In the genomic region with DNA sequence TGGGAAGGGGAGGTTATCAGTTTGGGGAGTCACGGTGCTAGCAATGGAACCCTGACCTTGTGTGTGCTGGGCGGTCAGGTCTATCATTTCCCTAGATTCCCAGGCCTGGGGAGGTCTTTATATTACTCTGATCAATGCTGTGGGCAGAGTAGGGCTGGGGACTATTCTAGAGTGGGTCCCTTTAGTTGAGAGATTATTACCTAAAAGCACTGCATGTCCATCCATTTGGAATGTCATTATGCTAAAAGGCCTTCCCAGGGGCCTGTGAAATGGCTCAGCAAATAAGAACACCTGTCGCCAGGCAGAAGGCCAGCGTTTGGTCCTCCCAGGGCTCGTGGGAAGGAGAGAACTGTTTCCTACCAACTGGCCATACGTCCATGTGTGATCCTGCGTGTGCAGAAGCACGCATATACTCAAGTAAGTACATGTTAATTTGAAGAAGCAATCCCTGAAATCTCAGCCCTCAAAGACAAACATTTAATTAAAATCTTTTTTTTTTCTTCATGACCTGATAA, we compare ENCODE assay signal across 17 mouse cellular contexts. TPM values are rescaled to one million over a fixed set of nuclear protein-coding genes. Genes with fewer than 3 reads are reported as not detected.
A peak's percentile ranks its signal among the peaks of the same experiment; 100 is the strongest.
DNase-seq lines count a peak whose midpoint lies in the region; ATAC-seq and TF ChIP-seq lines count a peak whose summit lies in the region.
"Had no signal": no experiment of that assay in that cellular context is flagged by ENCODE, and none has a peak within 500 bp of the region (broad histone marks: within the 10 kb centered on the region; RNA-seq: fewer than 3 reads in every experiment).

No protein-coding gene starts in this region.

- no peak overlapping the region for H3K4me2 ChIP-seq in liver, embryonic 12.5 days
- H3K4me2 ChIP-seq: limb, embryonic 15.5 days; neural tube, embryonic 15.5 days had no signal

- H3K27ac ChIP-seq in testis, adult 2 months (ENCODE audit: control insufficient read depth, insufficient read depth, low read depth, low read length), result peak overlapping the region; percentile 49; the same call in 1 of the 2 replicates
- no peak overlapping the region for H3K27ac ChIP-seq in liver, embryonic 12.5 days
- H3K27ac ChIP-seq: limb, embryonic 15.5 days; neural tube, embryonic 15.5 days had no signal

- H3K4me1 ChIP-seq in testis, adult 2 months (ENCODE audit: control insufficient read depth, insufficient read depth, low read length), result peaks cover 2% of the 10 kb centered on the region
- H3K4me1 ChIP-seq in liver, embryonic 12.5 days, result no peaks in the 10 kb centered on the region

- H3K27me3 ChIP-seq in testis, adult 2 months (ENCODE audit: control insufficient read depth, insufficient read depth, low read length), result no peaks in the 10 kb centered on the region
- no peaks in the 10 kb centered on the region for H3K27me3 ChIP-seq in liver, embryonic 12.5 days (replicated peaks)
- H3K27me3 ChIP-seq: limb, embryonic 15.5 days; neural tube, embryonic 15.5 days had no signal

- no peaks in the 10 kb centered on the region for H3K9me3 ChIP-seq in liver, embryonic 12.5 days (replicated peaks)
- H3K9me3 ChIP-seq: limb, embryonic 15.5 days; midbrain, embryonic 10.5 days; neural tube, embryonic 15.5 days had no signal

- no peak overlapping the region for H3K4me3 ChIP-seq in testis, adult 2 months (ENCODE audit: control insufficient read depth, low read depth, low read length)
- no peak overlapping the region for H3K4me3 ChIP-seq in liver, embryonic 12.5 days
- H3K4me3 ChIP-seq: limb, embryonic 15.5 days; midbrain, embryonic 10.5 days; neural tube, embryonic 15.5 days had no signal

- peak; percentile 64 for DNase-seq in cerebellum, postnatal 10 days
- no peak for DNase-seq in cerebellum, adult 9-10 months
- no peak for DNase-seq in testis, postnatal 10 days (ENCODE audit: low spot score)
- peak; percentile 28 for DNase-seq in kidney, postnatal 10 days
- peak; percentile 38 for DNase-seq in yolk sac, embryonic 10.5 days (ENCODE audit: low spot score)
- DNase-seq: cerebellum, adult 9-11 months; heart, postnatal 4 days; layer of hippocampus, adult 9-11 months; lung, postnatal 4 days; right cerebral cortex, postnatal 4 days had no signal

- WGBS in liver, embryonic 12.5 days (ENCODE audit: insufficient replicate concordance), result 70% methylated on average over 8 of the region's 8 CpGs

- no peak for TF ChIP-seq CTCF in testis, adult 2 months (IDR thresholded peaks at IDR 0.05; ENCODE audit: control insufficient read depth, insufficient read depth, insufficient replicate concordance, low read depth, low read length)

- no peaks in the 10 kb centered on the region for H3K36me3 ChIP-seq in testis, adult 2 months (ENCODE audit: control insufficient read depth, insufficient read depth, low read length)
- H3K36me3 ChIP-seq in liver, embryonic 12.5 days, result no peaks in the 10 kb centered on the region
- H3K36me3 ChIP-seq: limb, embryonic 15.5 days; midbrain, embryonic 10.5 days; neural tube, embryonic 15.5 days had no signal

- TF ChIP-seq POLR2A in testis, adult 2 months (IDR thresholded peaks at IDR 0.05; ENCODE audit: control insufficient read depth, low read depth, low read length), result no peak

- no peak overlapping the region for H3K9ac ChIP-seq in liver, embryonic 12.5 days
- H3K9ac ChIP-seq: limb, embryonic 15.5 days; neural tube, embryonic 15.5 days had no signal

- ATAC-seq in monocyte, adult 5-6 weeks (replicated peaks; ENCODE audit: insufficient number of reproducible peaks, low FRiP score, low TSS enrichment, poor library complexity, severe bottlenecking), result no peak
- ATAC-seq in liver, embryonic 12.5 days, result no peak
- ATAC-seq: forebrain, embryonic 14.5 days had no signal

RNA-seq across cellular contexts. Expression of a gene that starts 0.5 kb away (rescaled TPM):
- polyA plus RNA-seq in testis, adult 2 months (2012; rRNA removed), result 63.9 and 76.7 TPM in 2 replicates
- 21.9 to 28.7 TPM (median 25.8 TPM) in 3 replicates for total RNA-seq in monocyte, adult 5-6 weeks (2017)
- polyA plus RNA-seq in liver, embryonic 12.5 days (2016; fragmentation: Nextera tagmentation; extraction: Ambion mirVana), result 6.2 and 8.8 TPM in 2 replicates

Comparison
In these comparisons a context has a peak if more than half of its experiments do, and no peak if none do; other contexts are left out.
1. DNase-seq: peak in cerebellum, postnatal 10 days (2 of 2), kidney, postnatal 10 days (single experiment) and yolk sac, embryonic 10.5 days (single experiment); none in cerebellum, adult 9-10 months (single experiment) and testis, postnatal 10 days (single experiment).